Mouse (Mus musculus): Measurements from ENCODE around the gene Olfr895.

The Olfr895 gene

GRCm38 (mm10) chr9:38267551-38267950 lies at the start of gene Olfr895:
Gene Olfr895, plus strand, starts transcription at chr9:38267851.
- no peak for DNase-seq (ENCODE audit: low spot score)

GRCm38 (mm10) chr9:38252474-38252873 lies 15.2 kb upstream of the Olfr895 start, which contains the start of gene Olfr143:
Gene Olfr143, plus strand, starts transcription at chr9:38252774.
- DNase-seq (ENCODE audit: low spot score) = no peak

DNA sequence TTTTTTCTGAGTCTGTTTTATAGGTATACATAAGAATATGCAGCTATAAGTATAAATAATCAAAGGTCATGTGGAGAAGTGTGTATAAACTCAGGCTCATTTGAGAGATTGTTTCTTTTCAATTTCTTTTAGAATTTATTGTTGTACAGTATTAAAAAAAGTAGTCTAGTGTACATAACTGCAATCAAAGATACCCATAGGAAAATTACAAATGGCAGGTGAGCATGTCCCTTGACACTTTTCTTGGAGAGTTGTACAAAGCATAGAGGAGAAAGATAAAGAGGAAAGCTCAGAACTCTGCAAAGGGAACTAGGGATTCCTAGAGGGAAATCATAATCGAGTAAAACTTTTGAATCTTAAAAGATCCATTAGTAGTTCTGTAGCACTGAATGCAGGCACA lies 23.2 kb downstream of the Olfr895 start, which contains the start of gene Olfr896-ps1:
TSS of gene Olfr896-ps1 (plus strand) at position 301 of the 400 bp plus-strand sequence.
- no peak for DNase-seq (ENCODE audit: low spot score)
